Mouse (Mus musculus): ENCODE data around the gene Man2b1. TPM values are rescaled to one million over a fixed set of nuclear protein-coding genes. Genes with fewer than 3 reads are reported as not detected.
"Not testable (repeated sequence)": the region's sequence is repeated elsewhere in the genome, so short reads cannot be mapped to it uniquely, and the experiment has no call there.

Man2b1 gene
- polyA plus RNA-seq, 1 experiment: 38.1 TPM

GRCm38 (mm10) chr8:85116984-85117383, 33.9 kb downstream of the Man2b1 start:
- WGBS: 71% methylated on average over 7 of the region's 7 CpGs
- Histone ChIP-seq H3K27ac (ENCODE audit: insufficient read depth, low read depth, low read length) (no peak overlapping the region), H3K4me1 (ENCODE audit: control insufficient read depth, insufficient read depth, insufficient read length, low read length) (no peaks in the 10 kb centered on the region), H3K36me3 (ENCODE audit: control insufficient read depth, insufficient read depth, low read length) (no peaks in the 10 kb centered on the region; the same call in 1 of the 2 replicates), H3K4me3 (ENCODE audit: low read depth, low read length) (no peak overlapping the region), H3K27me3 (ENCODE audit: control insufficient read depth, insufficient read depth, low read length) (no peaks in the 10 kb centered on the region)
- TF ChIP-seq CTCF (IDR thresholded peaks at IDR 0.05; ENCODE audit: extremely low read depth, insufficient read length, insufficient replicate concordance, low read depth, low read length) (no peak), POLR2A (IDR thresholded peaks at IDR 0.05; ENCODE audit: low read depth, low read length) (no peak)

GRCm38 (mm10) chr8:85119052-85119981, 36.2 kb downstream of the Man2b1 start:
- TF ChIP-seq POLR2A (IDR thresholded peaks at IDR 0.05; ENCODE audit: low read depth, low read length): no peak
- 6% methylated on average over 37 of the region's 37 CpGs for WGBS
- Histone ChIP-seq H3K27me3 (ENCODE audit: control insufficient read depth, insufficient read depth, low read length) (no peaks in the 10 kb centered on the region), H3K4me3 (ENCODE audit: low read depth, low read length) (peak overlapping the region; percentile 84), H3K4me1 (ENCODE audit: control insufficient read depth, insufficient read depth, insufficient read length, low read length) (no peaks in the 10 kb centered on the region), H3K36me3 (ENCODE audit: control insufficient read depth, insufficient read depth, low read length) (no peaks in the 10 kb centered on the region), H3K27ac (ENCODE audit: insufficient read depth, low read depth, low read length) (peak overlapping the region; percentile 17)

DNA sequence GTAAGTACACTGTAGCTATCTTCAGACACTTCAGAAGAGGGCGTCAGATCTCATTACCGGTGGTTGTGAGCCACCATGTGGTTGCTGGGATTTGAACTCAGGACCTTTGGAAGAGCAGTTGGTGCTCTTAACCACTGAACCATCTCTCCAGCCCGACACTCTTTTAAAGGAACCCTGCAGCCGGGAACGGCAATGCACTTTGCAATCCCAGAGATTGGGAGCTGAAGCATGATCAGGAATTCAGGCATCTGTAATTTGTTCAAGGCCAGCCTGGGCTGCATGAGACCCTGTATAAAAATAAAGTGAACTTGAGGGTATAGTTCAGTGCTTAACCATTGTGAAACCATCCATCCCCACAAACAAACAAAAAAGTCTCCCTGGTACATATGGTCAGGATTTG, 37.2 kb downstream of the Man2b1 start:
- H3K27me3 ChIP-seq (ENCODE audit: control insufficient read depth, insufficient read depth, low read length); H3K36me3 ChIP-seq (ENCODE audit: control insufficient read depth, insufficient read depth, low read length); H3K4me1 ChIP-seq (ENCODE audit: control insufficient read depth, insufficient read depth, insufficient read length, low read length); H3K27ac ChIP-seq (ENCODE audit: insufficient read depth, low read depth, low read length); H3K4me3 ChIP-seq (ENCODE audit: low read depth, low read length): not testable (repeated sequence)
- WGBS: 83% methylated on average over 5 of the region's 5 CpGs

DNA sequence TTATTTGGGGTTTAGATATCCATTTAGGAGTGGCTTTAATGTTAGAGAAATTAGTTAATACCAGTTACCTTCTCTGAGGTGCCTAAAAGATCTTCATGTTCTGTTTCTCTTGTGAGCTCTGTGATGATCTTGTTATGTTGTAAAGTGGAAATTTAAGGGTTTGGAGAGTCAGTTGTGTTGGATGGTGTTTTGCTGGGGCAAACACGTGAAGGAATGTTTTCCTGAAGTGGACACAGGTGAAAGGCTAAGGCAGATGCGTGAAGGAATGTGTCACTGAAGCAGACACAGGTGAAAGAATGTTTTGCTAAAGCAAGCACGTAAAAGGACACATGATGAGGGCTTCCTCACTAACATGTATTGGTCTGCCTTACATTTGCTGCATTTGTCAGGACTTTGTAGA, 39.9 kb downstream of the Man2b1 start, which contains the start of gene Zfp791:
Zfp791 (minus strand) TSS at position 101 of the 400 bp plus-strand sequence.
- no peak within 1 kb of the TSS for H3K27ac ChIP-seq (ENCODE audit: insufficient read depth, low read depth, low read length)

DNA sequence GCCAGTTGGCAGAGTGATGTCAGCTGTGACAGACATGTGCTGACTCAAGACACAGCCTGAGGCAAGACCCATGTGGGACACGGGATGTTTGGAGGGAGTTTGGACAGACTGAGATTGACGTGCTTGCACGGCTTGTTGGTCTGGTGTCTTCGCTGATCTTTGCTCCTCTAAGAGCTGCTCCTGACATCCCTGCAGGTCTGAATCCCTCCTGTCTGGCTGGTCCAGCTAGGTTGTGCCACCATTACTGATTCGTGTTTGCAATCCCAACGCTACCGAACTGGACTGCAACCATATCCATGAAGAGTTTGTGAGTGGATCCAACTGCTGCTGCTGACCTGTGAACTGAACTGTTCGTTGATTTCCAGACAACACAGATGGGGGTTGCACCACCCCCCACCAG, 40.6 kb downstream of the Man2b1 start:
- Histone ChIP-seq H3K36me3 (ENCODE audit: control insufficient read depth, insufficient read depth, low read length) (no peaks in the 10 kb centered on the region), H3K27me3 (ENCODE audit: control insufficient read depth, insufficient read depth, low read length) (no peaks in the 10 kb centered on the region), H3K27ac (ENCODE audit: insufficient read depth, low read depth, low read length) (no peak overlapping the region), H3K4me3 (ENCODE audit: low read depth, low read length) (no peak overlapping the region), H3K4me1 (ENCODE audit: control insufficient read depth, insufficient read depth, insufficient read length, low read length) (no peaks in the 10 kb centered on the region)
- 94% methylated on average over 8 of the region's 8 CpGs for WGBS
- TF ChIP-seq CTCF (IDR thresholded peaks at IDR 0.05; ENCODE audit: extremely low read depth, insufficient read length, insufficient replicate concordance, low read depth, low read length): no peak
- no peak for TF ChIP-seq POLR2A (IDR thresholded peaks at IDR 0.05; ENCODE audit: low read depth, low read length)

More for the DNA sequence above, 39.9 kb downstream of the Man2b1 start, which contains the start of gene Zfp791:
- H3K27me3 ChIP-seq (ENCODE audit: control insufficient read depth, insufficient read depth, low read length): no peaks in the 10 kb centered on the region
- H3K4me3 ChIP-seq (ENCODE audit: low read depth, low read length): no peak within 1 kb of the TSS
- H3K36me3 ChIP-seq (ENCODE audit: control insufficient read depth, insufficient read depth, low read length): no peaks in the 10 kb centered on the region
- 76% methylated on average over 3 of the region's 3 CpGs for WGBS
- H3K4me1 ChIP-seq (ENCODE audit: control insufficient read depth, insufficient read depth, insufficient read length, low read length): no peaks in the 10 kb centered on the region
- no peak for TF ChIP-seq POLR2A (IDR thresholded peaks at IDR 0.05; ENCODE audit: low read depth, low read length)
- TF ChIP-seq CTCF (IDR thresholded peaks at IDR 0.05; ENCODE audit: extremely low read depth, insufficient read length, insufficient replicate concordance, low read depth, low read length): no peak

DNA sequence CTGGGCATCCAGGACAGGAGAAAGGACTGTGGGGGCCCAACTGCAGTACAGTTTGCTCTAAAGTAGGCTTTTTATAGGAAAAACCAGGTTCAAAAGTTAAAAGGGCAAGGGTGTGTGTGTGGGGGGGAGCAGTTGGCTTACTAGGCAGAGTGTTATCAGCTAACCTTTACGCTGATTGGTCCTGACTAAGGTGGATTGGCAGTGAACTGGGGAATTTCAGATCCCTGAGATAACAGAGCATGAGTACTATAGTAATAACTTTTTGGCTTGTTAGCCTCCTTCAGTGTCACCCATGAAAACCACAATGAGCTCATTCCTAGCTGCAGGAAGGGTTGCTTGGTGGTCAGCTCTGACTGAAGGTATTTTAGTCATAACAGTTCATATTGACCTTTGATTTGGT, 49.3 kb downstream of the Man2b1 start:
- Histone ChIP-seq H3K4me3 (ENCODE audit: low read depth, low read length) (no peak overlapping the region), H3K36me3 (ENCODE audit: control insufficient read depth, insufficient read depth, low read length) (no peaks in the 10 kb centered on the region), H3K4me1 (ENCODE audit: control insufficient read depth, insufficient read depth, insufficient read length, low read length) (no peaks in the 10 kb centered on the region), H3K27me3 (ENCODE audit: control insufficient read depth, insufficient read depth, low read length) (no peaks in the 10 kb centered on the region), H3K27ac (ENCODE audit: insufficient read depth, low read depth, low read length) (peak overlapping the region; percentile 55)
- no peak for TF ChIP-seq CTCF (IDR thresholded peaks at IDR 0.05; ENCODE audit: extremely low read depth, insufficient read length, insufficient replicate concordance, low read depth, low read length)
- no peak for TF ChIP-seq POLR2A (IDR thresholded peaks at IDR 0.05; ENCODE audit: low read depth, low read length)
- 58% methylated on average over 1 of the region's 1 CpGs for WGBS

DNA sequence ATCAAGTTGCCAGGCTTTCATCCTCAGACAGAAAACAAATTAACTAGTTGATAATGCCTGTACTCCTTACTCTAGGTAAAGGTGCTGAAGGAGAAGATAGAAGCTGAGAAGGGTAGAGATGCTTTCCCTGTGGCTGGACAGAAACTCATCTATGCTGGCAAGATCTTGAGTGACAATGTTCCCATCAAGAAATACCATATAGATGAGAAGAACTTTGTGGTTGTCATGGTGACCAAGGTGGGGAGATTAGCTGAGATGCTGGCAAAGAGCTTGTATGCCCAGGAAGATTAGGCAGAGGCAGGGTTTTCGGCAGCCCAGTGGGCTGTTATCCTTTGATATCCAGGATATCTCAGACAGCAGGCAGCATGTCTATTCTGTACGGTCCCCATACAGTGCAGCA, 52.6 kb downstream of the Man2b1 start:
- 85% methylated on average over 2 of the region's 2 CpGs for WGBS

More for the DNA sequence above, 52.6 kb downstream of the Man2b1 start:
- not testable (repeated sequence) for H3K27me3 ChIP-seq (ENCODE audit: control insufficient read depth, insufficient read depth, low read length); H3K4me1 ChIP-seq (ENCODE audit: control insufficient read depth, insufficient read depth, insufficient read length, low read length); H3K36me3 ChIP-seq (ENCODE audit: control insufficient read depth, insufficient read depth, low read length); H3K27ac ChIP-seq (ENCODE audit: insufficient read depth, low read depth, low read length); H3K4me3 ChIP-seq (ENCODE audit: low read depth, low read length)

Data from small intestine, adult 2 months (tissue).